Mouse (Mus musculus) cerebellum, adult 8-10 months (tissue): ENCODE measurements at regions not wholly inside any gene's neighbourhood (a gene's known extent, or its start where the extent isn't known, plus 50 kb on each side); places are given as distances from the start of the nearest gene placed in this dataset.
A peak's percentile ranks its signal among the peaks of the same experiment; 100 is the strongest.

ENCODE experiments used
- DNase-seq: peaks from one replicate; pipeline ENCODE4 v3.0.0; 2022

GRCm38 (mm10) chr6:108606231-108606630, 54.2 kb upstream of the Bhlhe40 start:
- DNase-seq: peak; percentile 16

- DNase-seq: no peak
These were observed 52.1 kb upstream of the Bhlhe40 start for GRCm38 (mm10) chr6:108608308-108608707.
